Mouse (Mus musculus): ENCODE measurements around the gene P2rx5. TPM values are rescaled to one million over a fixed set of nuclear protein-coding genes. Genes with fewer than 3 reads are reported as not detected.
A peak's percentile ranks its signal among the peaks of the same experiment; 100 is the strongest.

The P2rx5 gene
- polyA plus RNA-seq, 1 experiment, result 0.54 TPM

GRCm38 (mm10) chr11:73193047-73193446 lies 32.8 kb downstream of the P2rx5 start:
- Histone ChIP-seq H3K4me1 (ENCODE audit: control insufficient read depth, insufficient read depth, low read length) (no peaks in the 10 kb centered on the region), H3K4me3 (ENCODE audit: control insufficient read depth, low read depth, low read length) (no peak overlapping the region), H3K27ac (ENCODE audit: control insufficient read depth, insufficient read depth, low read depth, low read length) (no peak overlapping the region), H3K27me3 (ENCODE audit: control insufficient read depth, insufficient read depth, low read length) (no peaks in the 10 kb centered on the region), H3K36me3 (ENCODE audit: control insufficient read depth, insufficient read depth, low read length) (peaks cover 3% of the 10 kb centered on the region)
- TF ChIP-seq POLR2A (IDR thresholded peaks at IDR 0.05; ENCODE audit: control insufficient read depth, low read depth, low read length) (no peak), CTCF (IDR thresholded peaks at IDR 0.05; ENCODE audit: control insufficient read depth, insufficient read depth, insufficient replicate concordance, low read depth, low read length) (no peak)

GRCm38 (mm10) chr11:73194444-73194843 lies 34.2 kb downstream of the P2rx5 start:
- TF ChIP-seq POLR2A (IDR thresholded peaks at IDR 0.05; ENCODE audit: control insufficient read depth, low read depth, low read length) (no peak), CTCF (IDR thresholded peaks at IDR 0.05; ENCODE audit: control insufficient read depth, insufficient read depth, insufficient replicate concordance, low read depth, low read length) (no peak)
- Histone ChIP-seq H3K36me3 (ENCODE audit: control insufficient read depth, insufficient read depth, low read length) (peaks cover 3% of the 10 kb centered on the region), H3K27ac (ENCODE audit: control insufficient read depth, insufficient read depth, low read depth, low read length) (no peak overlapping the region)

GRCm38 (mm10) chr11:73198190-73198589 lies 38.0 kb downstream of the P2rx5 start:
- no peaks in the 10 kb centered on the region for H3K36me3 ChIP-seq (ENCODE audit: control insufficient read depth, insufficient read depth, low read length)
- H3K27me3 ChIP-seq (ENCODE audit: control insufficient read depth, insufficient read depth, low read length), result no peaks in the 10 kb centered on the region
- TF ChIP-seq CTCF (IDR thresholded peaks at IDR 0.05; ENCODE audit: control insufficient read depth, insufficient read depth, insufficient replicate concordance, low read depth, low read length) (no peak), POLR2A (IDR thresholded peaks at IDR 0.05; ENCODE audit: control insufficient read depth, low read depth, low read length) (no peak)
- H3K4me1 ChIP-seq (ENCODE audit: control insufficient read depth, insufficient read depth, low read length), result peaks cover 11% of the 10 kb centered on the region
- no peak overlapping the region for H3K4me3 ChIP-seq (ENCODE audit: control insufficient read depth, low read depth, low read length)
- H3K27ac ChIP-seq (ENCODE audit: control insufficient read depth, insufficient read depth, low read depth, low read length), result no peak overlapping the region

More at GRCm38 (mm10) chr11:73194444-73194843, 34.2 kb downstream of the P2rx5 start:
- Histone ChIP-seq H3K4me1 (ENCODE audit: control insufficient read depth, insufficient read depth, low read length) (peaks cover 5% of the 10 kb centered on the region), H3K27me3 (ENCODE audit: control insufficient read depth, insufficient read depth, low read length) (no peaks in the 10 kb centered on the region), H3K4me3 (ENCODE audit: control insufficient read depth, low read depth, low read length) (no peak overlapping the region)

- TF ChIP-seq CTCF (IDR thresholded peaks at IDR 0.05; ENCODE audit: control insufficient read depth, insufficient read depth, insufficient replicate concordance, low read depth, low read length), result no peak
- TF ChIP-seq POLR2A (IDR thresholded peaks at IDR 0.05; ENCODE audit: control insufficient read depth, low read depth, low read length), result no peak
- H3K27me3 ChIP-seq (ENCODE audit: control insufficient read depth, insufficient read depth, low read length), result no peaks in the 10 kb centered on the region
- peak within 1 kb of the TSS; percentile 56 for H3K27ac ChIP-seq (ENCODE audit: control insufficient read depth, insufficient read depth, low read depth, low read length)
- peak within 1 kb of the TSS; percentile 86 for H3K4me3 ChIP-seq (ENCODE audit: control insufficient read depth, low read depth, low read length)
- H3K4me1 ChIP-seq (ENCODE audit: control insufficient read depth, insufficient read depth, low read length), result peaks cover 11% of the 10 kb centered on the region
- no peaks in the 10 kb centered on the region for H3K36me3 ChIP-seq (ENCODE audit: control insufficient read depth, insufficient read depth, low read length)
These were observed 38.5 kb downstream of the P2rx5 start, which contains the start of gene Ctns for GRCm38 (mm10) chr11:73198603-73199229. TSS of gene Ctns (minus strand) at chr11:73199042.

- no peaks in the 10 kb centered on the region for H3K27me3 ChIP-seq (ENCODE audit: control insufficient read depth, insufficient read depth, low read length)
- peak within 1 kb of the TSS; percentile 86 for H3K4me3 ChIP-seq (ENCODE audit: control insufficient read depth, low read depth, low read length)
- H3K36me3 ChIP-seq (ENCODE audit: control insufficient read depth, insufficient read depth, low read length), result no peaks in the 10 kb centered on the region
- H3K27ac ChIP-seq (ENCODE audit: control insufficient read depth, insufficient read depth, low read depth, low read length), result peak within 1 kb of the TSS; percentile 56
- TF ChIP-seq POLR2A (IDR thresholded peaks at IDR 0.05; ENCODE audit: control insufficient read depth, low read depth, low read length) (peak; percentile 78; the same call in 1 of the 2 replicates), CTCF (IDR thresholded peaks at IDR 0.05; ENCODE audit: control insufficient read depth, insufficient read depth, insufficient replicate concordance, low read depth, low read length) (no peak)
- H3K4me1 ChIP-seq (ENCODE audit: control insufficient read depth, insufficient read depth, low read length), result peaks cover 11% of the 10 kb centered on the region
These were observed 39.0 kb downstream of the P2rx5 start, which contains the start of gene Shpk for GRCm38 (mm10) chr11:73199230-73199712. TSS of gene Shpk (plus strand) at chr11:73199460.

GRCm38 (mm10) chr11:73199879-73200278 lies 39.7 kb downstream of the P2rx5 start:
- Histone ChIP-seq H3K4me1 (ENCODE audit: control insufficient read depth, insufficient read depth, low read length) (peaks cover 11% of the 10 kb centered on the region), H3K27ac (ENCODE audit: control insufficient read depth, insufficient read depth, low read depth, low read length) (no peak overlapping the region), H3K27me3 (ENCODE audit: control insufficient read depth, insufficient read depth, low read length) (no peaks in the 10 kb centered on the region), H3K4me3 (ENCODE audit: control insufficient read depth, low read depth, low read length) (peak overlapping the region; percentile 86), H3K36me3 (ENCODE audit: control insufficient read depth, insufficient read depth, low read length) (no peaks in the 10 kb centered on the region)
- TF ChIP-seq POLR2A (IDR thresholded peaks at IDR 0.05; ENCODE audit: control insufficient read depth, low read depth, low read length), result no peak
- TF ChIP-seq CTCF (IDR thresholded peaks at IDR 0.05; ENCODE audit: control insufficient read depth, insufficient read depth, insufficient replicate concordance, low read depth, low read length), result no peak

GRCm38 (mm10) chr11:73201021-73201420 lies 40.8 kb downstream of the P2rx5 start:
- TF ChIP-seq CTCF (IDR thresholded peaks at IDR 0.05; ENCODE audit: control insufficient read depth, insufficient read depth, insufficient replicate concordance, low read depth, low read length) (no peak), POLR2A (IDR thresholded peaks at IDR 0.05; ENCODE audit: control insufficient read depth, low read depth, low read length) (no peak)
- Histone ChIP-seq H3K27ac (ENCODE audit: control insufficient read depth, insufficient read depth, low read depth, low read length) (no peak overlapping the region), H3K4me1 (ENCODE audit: control insufficient read depth, insufficient read depth, low read length) (peaks cover 11% of the 10 kb centered on the region), H3K27me3 (ENCODE audit: control insufficient read depth, insufficient read depth, low read length) (no peaks in the 10 kb centered on the region), H3K4me3 (ENCODE audit: control insufficient read depth, low read depth, low read length) (no peak overlapping the region), H3K36me3 (ENCODE audit: control insufficient read depth, insufficient read depth, low read length) (no peaks in the 10 kb centered on the region; the same call in 1 of the 2 replicates)
